Mouse (Mus musculus) layer of hippocampus, postnatal 14 days (tissue): Measurements from ENCODE around the gene Smco4. TPM values are rescaled to one million over a fixed set of nuclear protein-coding genes. Genes with fewer than 3 reads are reported as not detected.
"Not testable (repeated sequence)": the region's sequence is repeated elsewhere in the genome, so short reads cannot be mapped to it uniquely, and the experiment has no call there.

Source experiments
- DNase-seq, 2 experiments: peaks; one replicate each; pipeline ENCODE4 v3.0.0; 2021 to 2022; ENCODE audit warnings: low spot score in 2 of 2, mixed read lengths in 1 of 2
- total RNA-seq, 2 experiments: library from RNA; stranded (reverse); gene quantifications; 2 replicates each; pipeline ENCODE4 v1.2.3; 2021

The Smco4 gene
- total RNA-seq, 2 experiments from 2014 or later, result 7.1 to 7.3 TPM

DNA sequence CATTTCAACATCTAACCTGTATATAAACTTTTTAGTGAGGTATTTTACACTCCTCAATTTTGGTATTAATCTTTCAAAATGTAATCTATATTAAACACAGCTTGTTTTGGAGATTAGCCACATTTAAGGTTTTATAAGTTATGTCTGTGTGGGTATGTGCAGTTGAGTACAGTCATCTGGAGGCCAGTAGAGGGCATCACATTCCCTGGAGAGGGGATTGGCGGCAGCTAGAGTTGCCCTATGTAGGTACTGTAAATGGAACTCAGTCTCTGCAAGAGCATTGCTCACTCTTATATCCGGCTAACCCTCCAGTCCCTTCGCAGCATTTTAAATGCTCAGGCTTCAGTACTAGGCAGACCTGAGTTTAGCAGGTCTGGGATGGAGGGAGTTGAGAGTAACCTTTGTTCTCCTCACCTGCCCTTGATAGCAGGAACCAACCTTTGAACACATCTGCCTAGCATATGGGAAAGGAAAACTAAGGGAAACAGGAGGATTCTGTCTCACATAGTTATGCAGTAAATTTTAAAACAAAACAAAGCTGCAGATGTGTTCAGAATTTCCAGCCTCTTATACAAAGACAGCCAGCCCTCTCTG, 44.3 kb downstream of the Smco4 start:
- DNase-seq, result no peak

DNA sequence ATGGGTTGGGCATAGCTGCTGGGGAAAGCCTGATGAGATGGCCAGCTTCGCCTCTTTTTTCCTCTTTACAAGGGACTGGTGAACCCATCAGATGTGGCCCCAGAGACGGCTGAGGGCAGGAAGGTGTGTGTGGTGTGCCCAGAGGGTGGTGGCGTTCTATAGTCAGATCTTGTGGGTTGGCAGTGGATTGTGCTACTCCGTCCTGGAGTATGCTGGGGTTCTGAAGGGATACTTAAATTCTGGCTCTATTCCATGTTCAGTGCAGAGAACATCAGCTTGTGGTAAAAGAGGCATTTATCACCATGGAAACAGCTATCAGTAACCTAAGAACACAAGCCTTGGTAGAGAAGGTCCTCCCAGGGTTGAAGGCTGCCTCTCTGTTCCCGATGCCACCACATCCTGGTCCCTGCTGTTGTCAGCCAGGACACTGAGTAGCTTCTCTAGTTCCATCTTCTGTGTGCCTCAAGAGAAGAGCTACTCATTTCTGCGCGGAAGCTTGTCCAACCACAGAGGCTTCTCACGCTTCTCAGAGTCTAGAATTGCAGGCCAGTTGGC, 45.8 kb downstream of the Smco4 start:
- no peak for DNase-seq

DNA sequence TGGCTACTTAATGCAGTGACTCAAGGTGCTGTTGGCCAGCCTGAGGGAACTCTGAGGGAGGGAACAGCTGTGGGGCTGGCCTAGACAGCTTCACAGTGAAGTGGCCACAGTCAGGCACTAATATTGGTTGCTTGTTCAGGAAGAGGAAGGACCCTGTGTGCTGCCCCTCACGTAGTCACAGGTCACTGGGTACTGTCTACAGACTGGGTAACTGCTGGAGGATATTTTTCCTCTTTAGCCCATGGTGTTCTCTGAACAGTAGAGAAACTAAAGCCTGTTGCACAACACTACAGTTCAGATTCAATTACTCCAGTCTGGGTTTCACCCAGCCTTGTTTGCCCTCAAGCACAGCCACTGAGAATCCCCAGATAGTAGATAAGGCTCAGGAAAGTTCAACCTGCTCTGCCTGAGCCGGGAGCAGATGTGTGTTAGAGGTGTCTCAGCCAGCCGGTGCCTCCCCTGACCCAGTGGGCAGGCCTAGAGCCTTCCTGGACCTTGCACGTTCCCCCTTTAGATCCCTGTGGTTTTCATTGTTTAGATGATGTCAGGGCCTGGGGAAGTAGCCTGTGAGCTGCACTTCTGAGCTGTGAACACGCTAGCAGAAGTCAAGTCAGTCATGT, 48.6 kb downstream of the Smco4 start:
- DNase-seq, result no peak

DNA sequence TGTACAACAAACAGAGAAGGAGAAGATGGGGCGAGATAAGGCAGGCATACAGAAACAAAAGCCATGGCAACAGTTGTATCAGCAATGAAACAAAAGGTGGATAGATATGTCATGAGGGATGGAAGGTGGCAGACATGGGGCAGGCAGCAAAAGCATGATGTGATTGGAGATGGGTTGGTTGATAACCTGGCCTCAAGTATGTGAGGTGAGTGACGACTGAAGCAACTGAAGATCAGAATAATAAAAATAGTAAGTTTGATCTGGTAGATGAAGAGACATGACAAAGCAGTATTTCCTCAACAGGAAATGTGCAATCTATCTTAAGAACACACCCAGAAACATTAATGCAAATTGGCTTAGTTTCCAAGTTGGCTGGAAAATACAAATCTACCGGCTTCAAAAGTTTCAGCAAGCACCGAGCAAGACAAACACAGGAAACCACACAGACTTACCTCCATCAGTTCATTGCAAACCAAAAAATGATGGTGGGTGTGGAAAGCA, 57.3 kb downstream of the Smco4 start:
- DNase-seq, result no peak

DNA sequence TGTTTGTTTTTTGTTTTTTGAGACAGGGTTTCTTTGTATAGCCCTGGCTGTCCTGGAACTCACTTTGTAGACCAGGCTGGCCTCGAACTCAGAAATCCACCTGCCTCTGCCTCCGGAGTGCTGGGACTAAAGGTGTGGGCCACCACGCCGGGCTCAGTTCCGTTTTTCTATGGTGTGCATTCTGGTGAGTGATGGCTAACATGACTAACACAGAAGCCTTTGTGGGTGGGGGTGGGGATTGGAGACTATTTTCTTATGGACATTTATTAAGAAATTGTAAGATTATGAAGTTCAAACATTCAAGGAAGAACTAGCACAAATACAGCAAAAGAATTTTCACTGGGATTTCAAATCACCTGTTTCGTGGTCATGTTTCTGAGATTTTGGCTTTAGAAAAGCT, 57.8 kb downstream of the Smco4 start:
- not testable (repeated sequence) for DNase-seq

DNA sequence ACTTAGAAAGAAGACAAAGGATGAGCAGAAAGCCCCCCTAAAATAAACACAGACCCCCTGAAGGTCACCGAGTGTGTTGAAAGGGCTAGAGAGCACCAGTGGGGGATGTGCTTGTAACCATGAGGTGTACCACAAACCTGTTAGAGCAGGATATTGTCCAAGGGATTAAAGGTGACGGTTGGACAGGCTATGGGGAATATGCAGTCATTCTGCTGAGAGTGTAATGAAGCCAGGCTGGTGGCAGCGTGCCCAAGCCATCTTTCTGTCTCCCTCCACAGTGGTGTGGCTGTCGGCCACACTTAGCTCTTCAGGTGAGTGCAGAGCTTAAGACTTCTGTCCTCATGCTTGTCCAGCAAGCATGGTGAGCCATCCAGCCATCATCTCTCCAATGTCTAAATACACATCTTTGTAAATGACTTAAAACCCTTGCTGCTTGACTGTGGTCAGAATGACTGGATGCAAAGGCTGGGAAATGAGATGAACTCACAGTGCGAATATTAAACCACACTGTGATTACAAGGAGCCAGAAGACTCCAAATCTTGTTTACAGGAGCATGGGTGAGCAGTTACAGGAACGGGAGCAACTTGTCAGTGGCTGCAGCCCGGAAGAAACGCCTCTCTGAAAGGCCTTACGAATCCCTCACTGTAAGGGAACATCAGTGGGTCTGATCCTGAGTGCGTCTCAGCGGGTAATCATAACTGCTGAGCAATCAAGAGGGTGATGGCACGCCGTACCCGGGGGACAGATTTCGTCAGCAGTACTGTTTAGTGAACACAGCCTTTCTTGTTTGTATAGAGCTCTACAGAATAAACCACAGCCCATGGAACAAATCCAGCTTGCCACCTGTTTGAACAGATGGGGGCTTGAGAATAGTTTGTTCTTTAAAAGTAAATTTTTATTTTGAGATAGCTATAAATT, 59.0 kb downstream of the Smco4 start:
- DNase-seq, result peak in 1 of 2 experiments; percentile 27

DNA sequence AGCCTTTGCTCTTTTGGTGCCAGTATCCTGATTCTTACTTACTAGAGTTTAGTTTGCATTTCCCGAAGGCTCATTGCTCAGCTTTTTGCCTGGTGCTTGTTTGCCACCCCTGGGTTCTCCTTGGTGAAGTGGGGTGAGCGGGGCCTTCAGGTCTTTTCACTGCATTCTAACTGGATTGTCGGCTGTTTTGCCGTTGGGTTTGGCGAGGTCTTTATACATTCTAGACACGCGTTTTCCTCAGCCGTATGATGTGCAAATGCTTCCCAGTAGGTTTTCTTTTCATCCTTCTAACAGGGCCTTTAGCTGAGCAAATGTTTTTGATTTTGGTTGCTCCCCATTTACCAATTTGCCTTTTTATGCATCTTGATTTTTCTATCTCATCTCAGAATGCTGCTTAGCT, 60.1 kb downstream of the Smco4 start:
- DNase-seq, result no peak

DNA sequence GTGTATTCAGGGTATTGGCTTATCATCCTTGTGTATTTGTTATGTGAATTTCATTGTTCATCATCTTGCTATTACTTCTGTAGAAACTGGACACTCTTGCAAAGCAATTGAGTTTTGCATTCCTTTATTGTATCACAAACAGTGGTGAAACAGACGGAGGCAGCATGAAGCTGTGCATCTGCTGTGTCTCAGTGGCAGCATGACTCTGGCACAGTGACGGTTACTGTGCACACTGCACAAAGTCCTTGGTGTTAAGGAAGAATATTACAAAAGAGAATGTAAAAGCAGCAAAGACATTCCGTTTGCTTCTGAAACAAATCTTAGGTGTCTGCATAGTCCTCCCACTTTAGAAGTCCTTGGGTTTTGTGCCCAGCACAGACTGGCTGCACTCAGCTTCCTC, 67.2 kb downstream of the Smco4 start:
- peak in 1 of 2 experiments; percentile 42 for DNase-seq

DNA sequence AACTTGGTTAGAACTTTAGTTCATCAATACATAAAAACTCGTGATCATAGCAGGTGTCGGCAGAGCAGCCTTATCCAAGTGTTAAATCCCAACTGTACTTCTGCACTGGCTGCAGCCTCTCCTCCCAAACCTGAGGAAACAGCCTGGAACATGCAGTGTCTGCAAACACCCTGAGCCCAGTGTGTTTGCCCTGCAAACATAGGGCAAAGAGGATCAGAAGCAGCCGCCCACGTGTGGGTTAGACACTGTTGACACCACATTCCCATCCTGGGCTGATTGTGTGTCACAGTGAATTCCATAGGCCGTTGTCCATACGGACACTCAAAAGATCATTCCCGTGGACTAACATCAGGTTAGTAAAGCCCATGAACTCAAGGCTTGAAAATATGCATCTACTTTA, 69.1 kb downstream of the Smco4 start:
- DNase-seq, result no peak

DNA sequence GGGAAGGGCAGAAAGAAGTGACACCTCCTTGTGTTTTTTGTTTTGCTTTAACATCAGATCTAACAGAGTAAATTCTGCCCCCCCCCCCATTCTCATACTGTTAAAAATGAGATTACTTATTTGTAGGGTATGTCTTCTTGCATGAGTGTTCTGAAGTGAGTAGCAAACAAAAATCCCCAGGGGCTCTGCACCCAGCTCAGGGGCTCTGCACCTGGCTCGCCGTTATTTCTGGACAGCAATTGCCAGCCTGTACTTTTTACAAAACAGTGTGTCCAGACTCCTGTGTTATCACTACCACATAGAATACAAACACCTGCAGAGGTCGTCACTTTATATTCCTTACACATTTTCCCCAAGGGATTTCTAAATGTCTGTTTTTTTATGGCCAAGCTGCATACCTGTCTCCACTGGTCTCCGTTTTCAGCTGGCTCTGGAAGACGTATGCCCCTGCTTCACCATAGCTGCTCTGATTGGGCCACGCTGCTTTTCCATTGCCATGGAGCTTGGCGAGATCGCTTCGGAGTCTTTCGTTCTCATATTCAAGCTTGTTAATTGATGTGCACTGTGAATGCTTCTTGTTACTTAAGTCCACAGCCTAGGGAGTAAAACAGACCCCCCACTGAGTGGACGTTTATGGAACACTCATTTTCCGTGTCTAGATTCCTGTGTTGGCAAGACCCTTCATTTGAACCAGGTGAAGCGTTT, 81.7 kb downstream of the Smco4 start:
- no peak for DNase-seq

DNA sequence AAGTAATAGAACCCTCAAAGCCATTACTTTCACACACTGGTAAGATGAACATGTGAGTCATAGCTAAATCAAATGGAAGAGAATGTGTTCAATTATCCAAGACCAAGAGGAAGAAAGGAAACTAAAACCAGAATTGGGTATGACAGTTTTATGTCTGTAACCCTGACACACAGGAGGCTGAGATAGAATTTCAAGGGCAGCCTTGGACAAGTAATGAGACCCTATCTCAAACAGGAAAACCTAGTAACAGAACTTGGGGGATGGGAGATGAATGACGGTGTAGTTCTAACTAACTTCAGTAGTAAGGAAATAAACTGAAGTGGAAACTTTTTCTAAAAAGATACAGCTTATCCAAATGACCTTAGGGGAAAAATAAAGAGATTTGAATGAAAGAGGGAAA, 85.2 kb downstream of the Smco4 start:
- no peak for DNase-seq

DNA sequence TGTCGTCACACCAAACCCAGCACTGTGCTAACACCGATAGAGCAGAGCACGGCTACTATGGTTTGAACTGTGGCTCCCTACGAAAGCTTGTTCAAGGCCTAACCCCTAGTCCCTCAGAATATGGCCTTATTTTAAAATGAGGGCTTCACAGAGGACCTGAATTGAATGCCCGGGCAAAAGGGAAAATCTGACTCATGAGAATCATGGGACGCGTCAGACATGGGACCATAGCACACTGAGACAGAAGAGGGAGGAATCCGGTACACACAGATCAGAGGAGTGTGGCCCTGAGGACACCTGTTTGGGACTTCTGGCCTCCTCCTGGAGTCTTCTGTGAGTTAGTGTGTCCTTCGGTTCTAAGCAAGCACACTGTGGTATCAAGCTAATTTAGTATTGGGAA, 85.7 kb downstream of the Smco4 start:
- no peak for DNase-seq

DNA sequence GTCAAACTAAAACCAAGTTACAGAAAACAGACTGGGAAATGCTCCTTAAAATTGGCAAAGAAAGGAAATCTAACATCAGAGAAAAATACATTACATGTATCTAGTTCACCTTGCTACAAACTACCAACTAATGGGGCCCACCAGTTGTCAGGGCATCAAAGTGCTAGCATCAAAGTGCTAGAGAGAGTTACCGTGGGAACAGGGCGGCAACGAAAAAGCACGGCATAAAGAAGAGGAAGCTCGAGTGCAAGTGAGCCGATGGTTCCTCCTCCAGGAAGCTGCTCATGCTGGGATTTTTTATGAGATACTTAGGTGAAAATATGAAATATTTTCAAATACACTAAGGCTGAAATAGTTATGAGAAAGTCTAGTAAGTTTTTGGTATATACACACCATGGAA, 86.9 kb downstream of the Smco4 start:
- no peak for DNase-seq

DNA sequence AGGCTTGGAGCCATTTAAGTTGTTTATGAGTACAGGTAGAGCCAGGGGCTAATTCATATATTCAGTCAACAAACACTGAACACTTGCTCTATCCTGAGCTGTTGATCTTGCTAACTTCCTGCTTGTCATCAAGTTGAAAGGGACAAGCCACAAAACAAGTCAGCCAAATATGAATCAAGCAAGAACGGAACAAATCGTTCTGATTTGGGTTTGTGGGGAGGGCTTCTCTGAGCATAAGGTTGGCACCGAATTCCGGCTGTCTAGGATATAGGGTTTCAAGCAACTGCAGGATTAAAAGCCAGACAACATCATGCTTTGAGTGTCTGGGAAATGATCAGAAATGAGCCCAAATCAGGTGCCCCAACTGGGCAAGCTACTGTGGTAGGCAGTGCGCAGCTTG, 88.8 kb downstream of the Smco4 start:
- peak in 1 of 2 experiments; percentile 29 for DNase-seq

DNA sequence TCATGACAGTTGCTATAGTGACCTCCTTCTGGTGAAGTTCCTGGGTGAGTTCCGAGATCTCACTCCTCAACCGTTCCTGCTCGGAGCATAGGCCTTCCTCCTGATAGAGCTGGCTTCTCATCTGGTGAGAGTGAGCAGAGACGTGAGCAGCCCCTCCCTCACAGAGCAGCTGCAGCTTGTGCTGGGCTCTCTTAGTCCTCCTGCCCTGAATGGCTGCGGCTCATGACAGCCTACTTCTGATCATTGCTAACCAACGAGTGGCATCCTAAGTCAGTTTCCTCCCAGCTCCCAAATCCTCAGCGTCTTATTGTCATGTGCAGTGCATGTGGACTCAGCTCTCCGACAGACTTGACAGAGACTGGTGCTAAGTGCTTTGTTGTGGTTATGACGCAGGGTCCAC, 91.0 kb downstream of the Smco4 start:
- DNase-seq, result no peak

DNA sequence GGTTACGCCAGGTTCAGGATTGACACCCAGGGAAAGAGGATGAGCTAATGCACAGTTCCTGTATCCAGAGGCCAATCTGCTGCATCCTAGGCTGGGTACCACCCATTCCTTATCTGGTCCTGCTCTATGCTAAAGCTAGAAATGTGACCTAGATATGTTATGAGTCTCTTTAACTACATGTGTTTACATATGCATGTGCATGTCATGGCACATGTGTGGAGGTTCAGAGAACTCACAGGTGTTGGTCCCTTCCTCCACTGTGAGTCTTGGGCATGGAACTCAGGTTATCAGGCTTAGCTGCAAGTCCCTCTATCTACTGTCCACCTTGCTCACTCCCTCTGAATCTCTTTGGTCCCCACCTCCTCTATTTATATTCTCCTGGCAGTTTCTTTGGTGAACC, 92.7 kb downstream of the Smco4 start:
- no peak for DNase-seq

DNA sequence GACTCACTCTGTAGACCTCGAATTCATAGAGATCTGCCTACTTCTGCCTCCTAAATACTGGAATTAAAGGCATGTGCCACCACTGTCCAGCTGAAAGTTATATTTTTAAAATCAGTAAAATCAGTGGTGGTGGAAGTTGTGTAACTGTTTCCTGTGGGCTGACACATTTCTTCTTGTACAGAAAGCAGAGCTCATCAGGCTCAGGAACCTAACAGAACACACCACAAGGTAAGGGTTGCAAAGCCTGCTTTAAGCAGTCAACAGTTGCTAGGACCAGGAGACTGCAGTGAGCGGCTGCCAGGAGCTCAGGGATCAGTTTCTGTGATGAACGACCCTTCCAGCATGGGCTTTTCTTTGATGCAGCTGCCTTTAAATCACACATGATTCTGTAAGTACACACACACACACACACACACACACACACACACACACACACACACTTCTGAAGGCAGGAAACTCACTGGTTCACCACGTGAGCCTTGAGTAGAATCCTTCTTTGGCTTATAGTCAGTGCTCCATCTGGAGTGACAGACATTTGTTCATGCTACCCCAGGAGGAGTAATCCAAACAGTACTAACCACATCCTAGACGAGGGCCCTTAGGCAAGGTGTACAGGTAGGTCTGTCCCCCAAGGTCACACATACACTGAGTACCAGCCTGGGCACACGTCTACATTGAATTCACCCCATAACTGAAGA, 94.1 kb downstream of the Smco4 start:
- DNase-seq, result no peak

DNA sequence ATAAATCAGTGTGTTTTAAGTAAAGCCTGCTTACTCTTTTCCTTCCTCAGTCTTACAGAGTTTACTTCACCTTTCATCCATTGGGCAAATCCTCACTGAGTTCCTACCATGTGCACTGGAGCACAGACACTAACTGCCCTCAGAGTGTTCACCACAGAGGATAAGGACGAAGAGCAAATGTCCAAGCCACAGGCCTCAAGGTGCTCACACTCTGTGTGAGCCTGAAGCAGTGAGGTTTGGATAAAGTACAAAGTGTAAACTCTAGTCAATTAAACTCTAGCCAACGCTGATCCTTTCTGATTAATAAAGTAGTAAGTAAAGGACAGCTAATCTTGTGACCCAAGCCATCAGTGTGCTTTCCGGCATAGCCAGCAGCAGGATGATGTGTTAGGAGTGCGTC, 100.9 kb downstream of the Smco4 start:
- no peak for DNase-seq
